Comparison of ENCODE assay signal across 18 mouse cellular contexts in the genomic region with DNA sequence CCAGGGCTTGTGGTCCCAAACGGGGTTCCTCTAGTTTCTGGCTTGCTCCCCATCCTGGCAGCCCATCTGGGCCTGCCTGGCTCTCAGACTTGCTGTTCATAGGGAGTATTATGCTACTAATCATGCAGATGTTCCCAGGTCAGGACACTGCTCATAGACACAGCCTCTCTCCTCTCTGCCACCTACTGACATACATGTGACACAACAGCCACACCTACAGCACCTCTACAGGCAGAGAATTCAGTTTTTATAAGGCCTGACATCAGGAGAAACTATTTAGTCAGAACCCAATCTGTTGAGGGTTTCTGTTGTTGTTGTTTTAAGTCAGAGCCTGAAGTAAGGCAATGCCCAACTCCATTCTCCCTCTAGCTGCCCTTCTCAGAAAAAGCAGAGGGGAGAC. TPM values are rescaled to one million over a fixed set of nuclear protein-coding genes. Genes with fewer than 3 reads are reported as not detected.
DNase-seq lines count a peak whose midpoint lies in the region; ATAC-seq and TF ChIP-seq lines count a peak whose summit lies in the region.
"Had no signal": no experiment of that assay in that cellular context is flagged by ENCODE, and none has a peak within 500 bp of the region (broad histone marks: within the 10 kb centered on the region; RNA-seq: fewer than 3 reads in every experiment).

No protein-coding gene starts in this region.

- H3K4me3 ChIP-seq in forebrain, postnatal 0 days (ENCODE audit: low read depth, low read length), result no peak overlapping the region
- no peak overlapping the region for H3K4me3 ChIP-seq in forebrain, embryonic 16.5 days (replicated peaks; ENCODE audit: low read length)
- no peak overlapping the region for H3K4me3 ChIP-seq in liver, embryonic 14.5 days (ENCODE audit: insufficient read depth in 1 of 2, low read depth in 2 of 2, low read length in 2 of 2)
- no peak overlapping the region for H3K4me3 ChIP-seq in liver, embryonic 12.5 days
- no peak overlapping the region for H3K4me3 ChIP-seq in E14TG2a.4 (replicated peaks; ENCODE audit: low read length)
- H3K4me3 ChIP-seq: forebrain, embryonic 10.5 days; heart, embryonic 15.5 days; hindbrain, embryonic 13.5 days; limb, embryonic 10.5 days; liver, embryonic 15.5 days; neural tube, embryonic 15.5 days had no signal

- peaks cover 40% of the 10 kb centered on the region for H3K36me3 ChIP-seq in forebrain, postnatal 0 days (ENCODE audit: insufficient read depth)
- peaks cover 2% of the 10 kb centered on the region; the same call in 1 of the 2 replicates for H3K36me3 ChIP-seq in forebrain, embryonic 16.5 days (ENCODE audit: control insufficient read depth, insufficient read depth)
- no peaks in the 10 kb centered on the region; the same call in 1 of the 2 replicates for H3K36me3 ChIP-seq in liver, embryonic 14.5 days (replicated peaks; ENCODE audit: control insufficient read depth, insufficient read depth, low read depth)
- peaks cover 31% of the 10 kb centered on the region for H3K36me3 ChIP-seq in liver, embryonic 12.5 days
- H3K36me3 ChIP-seq in E14TG2a.4 (ENCODE audit: insufficient read depth, low read length), result 0 out of 2 replicates have a peak, but pooled peaks cover 5% of the 10 kb centered on the region
- H3K36me3 ChIP-seq: forebrain, embryonic 10.5 days had no signal

- no peaks in the 10 kb centered on the region for H3K9me3 ChIP-seq in forebrain, postnatal 0 days (ENCODE audit: low read length)
- H3K9me3 ChIP-seq in forebrain, embryonic 16.5 days (ENCODE audit: control insufficient read depth, low read length), result no peaks in the 10 kb centered on the region
- no peaks in the 10 kb centered on the region for H3K9me3 ChIP-seq in liver, embryonic 14.5 days (ENCODE audit: control insufficient read depth, low read length)
- no peaks in the 10 kb centered on the region for H3K9me3 ChIP-seq in liver, embryonic 12.5 days (replicated peaks)
- H3K9me3 ChIP-seq in E14TG2a.4 (ENCODE audit: low read length), result no peaks in the 10 kb centered on the region
- H3K9me3 ChIP-seq: forebrain, embryonic 10.5 days; heart, embryonic 15.5 days; hindbrain, embryonic 13.5 days; limb, embryonic 10.5 days; liver, embryonic 15.5 days; neural tube, embryonic 15.5 days had no signal

- H3K27me3 ChIP-seq in forebrain, postnatal 0 days (ENCODE audit: insufficient read depth, low read length), result no peaks in the 10 kb centered on the region
- H3K27me3 ChIP-seq in forebrain, embryonic 16.5 days (replicated peaks; ENCODE audit: control insufficient read depth, insufficient read depth, low read length), result no peaks in the 10 kb centered on the region
- no peaks in the 10 kb centered on the region for H3K27me3 ChIP-seq in liver, embryonic 14.5 days (ENCODE audit: control insufficient read depth, insufficient read depth, low read length)
- H3K27me3 ChIP-seq in liver, embryonic 12.5 days (replicated peaks), result no peaks in the 10 kb centered on the region
- no peaks in the 10 kb centered on the region for H3K27me3 ChIP-seq in E14TG2a.4 (ENCODE audit: insufficient read depth, low read length)
- H3K27me3 ChIP-seq: heart, embryonic 15.5 days; hindbrain, embryonic 13.5 days; liver, embryonic 15.5 days; neural tube, embryonic 15.5 days had no signal

- no peak for DNase-seq in forebrain, postnatal 0 days
- DNase-seq in liver, embryonic 14.5 days (ENCODE audit: low read depth in 3 of 3, low spot score in 3 of 3), result no peak
- DNase-seq in kidney, adult 8-10 months, result no peak
- no peak for DNase-seq in kidney, postnatal 14 days
- DNase-seq: kidney, adult 11 months; kidney, postnatal 4 days; layer of hippocampus, postnatal 36 days had no signal

- H3K27ac ChIP-seq in forebrain, postnatal 0 days (ENCODE audit: low read depth, low read length), result no peak overlapping the region
- no peak overlapping the region for H3K27ac ChIP-seq in forebrain, embryonic 16.5 days (ENCODE audit: low read length)
- no peak overlapping the region for H3K27ac ChIP-seq in liver, embryonic 14.5 days
- no peak overlapping the region for H3K27ac ChIP-seq in liver, embryonic 12.5 days
- H3K27ac ChIP-seq: forebrain, embryonic 10.5 days; heart, embryonic 15.5 days; hindbrain, embryonic 13.5 days; limb, embryonic 10.5 days; liver, embryonic 15.5 days; macrophage; neural tube, embryonic 15.5 days had no signal

- peak; percentile 45 for TF ChIP-seq CTCF in forebrain, postnatal 0 days (IDR thresholded peaks at IDR 0.05; ENCODE audit: low read depth)
- peak; percentile 29 for TF ChIP-seq CTCF in liver, embryonic 14.5 days (IDR thresholded peaks at IDR 0.05; ENCODE audit: low read depth)
- TF ChIP-seq CTCF in E14TG2a.4 (conservative IDR thresholded peaks at IDR 0.05; ENCODE audit: low read length), result peak; percentile 20; the same call in 1 of the 2 replicates

- TF ChIP-seq EP300 in liver, embryonic 14.5 days (IDR thresholded peaks at IDR 0.05; ENCODE audit: low read depth), result no peak

- no peak for ATAC-seq in forebrain, postnatal 0 days
- no peak for ATAC-seq in forebrain, embryonic 16.5 days
- ATAC-seq in liver, embryonic 14.5 days (ENCODE audit: insufficient read depth), result no peak
- no peak for ATAC-seq in liver, embryonic 12.5 days
- ATAC-seq in megakaryocyte progenitor cell, adult 5-6 weeks (replicated peaks; ENCODE audit: poor library complexity), result peak; percentile 64

- no peak overlapping the region for H3K9ac ChIP-seq in forebrain, postnatal 0 days
- no peak overlapping the region for H3K9ac ChIP-seq in forebrain, embryonic 16.5 days (replicated peaks; ENCODE audit: low read depth, low read length)
- no peak overlapping the region for H3K9ac ChIP-seq in liver, embryonic 14.5 days (replicated peaks)
- H3K9ac ChIP-seq in liver, embryonic 12.5 days, result no peak overlapping the region
- H3K9ac ChIP-seq: heart, embryonic 15.5 days; hindbrain, embryonic 13.5 days; liver, embryonic 15.5 days; neural tube, embryonic 15.5 days had no signal

- 69% methylated on average over 1 of the region's 1 CpGs for WGBS in forebrain, postnatal 0 days
- 43% methylated on average over 1 of the region's 1 CpGs for WGBS in forebrain, embryonic 16.5 days
- WGBS in liver, embryonic 14.5 days (ENCODE audit: insufficient replicate concordance), result 29% methylated on average over 1 of the region's 1 CpGs
- 50% methylated on average over 1 of the region's 1 CpGs for WGBS in liver, embryonic 12.5 days (ENCODE audit: insufficient replicate concordance)

- H3K4me2 ChIP-seq in forebrain, postnatal 0 days (ENCODE audit: low read depth), result no peak overlapping the region
- H3K4me2 ChIP-seq in forebrain, embryonic 16.5 days (ENCODE audit: low read length), result no peak overlapping the region
- no peak overlapping the region for H3K4me2 ChIP-seq in liver, embryonic 14.5 days (ENCODE audit: low read depth)
- no peak overlapping the region for H3K4me2 ChIP-seq in liver, embryonic 12.5 days
- H3K4me2 ChIP-seq: heart, embryonic 15.5 days; hindbrain, embryonic 13.5 days; liver, embryonic 15.5 days; neural tube, embryonic 15.5 days had no signal

- no peaks in the 10 kb centered on the region for H3K4me1 ChIP-seq in forebrain, postnatal 0 days (ENCODE audit: insufficient read depth)
- no peaks in the 10 kb centered on the region for H3K4me1 ChIP-seq in forebrain, embryonic 16.5 days (replicated peaks; ENCODE audit: control insufficient read depth, insufficient read depth, low read length)
- H3K4me1 ChIP-seq in liver, embryonic 14.5 days (replicated peaks; ENCODE audit: control insufficient read depth in 2 of 2, insufficient read depth in 2 of 2, low read length in 1 of 2), result no peaks in the 10 kb centered on the region
- no peaks in the 10 kb centered on the region for H3K4me1 ChIP-seq in liver, embryonic 12.5 days
- no peaks in the 10 kb centered on the region for H3K4me1 ChIP-seq in E14TG2a.4 (replicated peaks; ENCODE audit: low read depth, low read length)
- H3K4me1 ChIP-seq: forebrain, embryonic 10.5 days; heart, embryonic 15.5 days; hindbrain, embryonic 13.5 days; limb, embryonic 10.5 days; liver, embryonic 15.5 days; neural tube, embryonic 15.5 days had no signal

RNA-seq across cellular contexts. Expression of a gene that starts 27.1 kb away (rescaled TPM):
- 18.1 and 20.4 TPM in 2 replicates for total RNA-seq in forebrain, postnatal 0 days (2014; rRNA removed)
- 8.6 and 11.1 TPM in 2 replicates for polyA plus RNA-seq in forebrain, postnatal 0 days (2015; fragmentation: Nextera tagmentation; extraction: Ambion mirVana)
- 11.2 and 12.5 TPM in 2 replicates for polyA plus RNA-seq in forebrain, embryonic 16.5 days (2015; fragmentation: Nextera tagmentation; extraction: Ambion mirVana)
- polyA plus RNA-seq in liver, embryonic 14.5 days (2012; rRNA removed), result 3.0 and 4.5 TPM in 2 replicates
- polyA plus RNA-seq in liver, embryonic 14.5 days (2014; fragmentation: Nextera tagmentation; extraction: Ambion mirVana), result 8.5 and 8.6 TPM in 2 replicates
- 9.4 and 9.6 TPM in 2 replicates for polyA plus RNA-seq in liver, embryonic 12.5 days (2016; fragmentation: Nextera tagmentation; extraction: Ambion mirVana)
- 173 and 181 TPM in 2 replicates for total RNA-seq in megakaryocyte progenitor cell, adult 5-6 weeks (2015)
- total RNA-seq in megakaryocyte progenitor cell, adult 5-6 weeks (2017), result 226 and 242 TPM in 2 replicates
